In the genomic region with DNA sequence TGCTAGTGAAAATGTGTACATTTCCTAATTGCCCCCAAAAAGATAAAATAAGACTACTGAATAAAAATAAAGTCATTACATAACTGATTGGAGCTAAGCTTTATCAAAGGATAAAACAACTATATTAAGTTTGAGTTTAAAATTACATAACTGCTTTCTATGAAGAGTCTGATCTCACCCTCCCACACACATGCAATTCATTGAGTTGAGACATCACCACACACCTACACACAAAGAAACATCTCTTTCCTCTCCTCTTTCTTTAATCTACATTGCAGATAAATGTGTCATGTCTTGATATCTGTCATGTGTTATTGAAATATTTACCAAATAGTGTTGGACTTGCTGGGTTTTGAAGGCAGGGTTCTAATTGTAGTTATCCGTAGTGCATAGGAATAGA, we compare ENCODE assay signal across 20 mouse cellular contexts.
DNase-seq lines count a peak whose midpoint lies in the region; ATAC-seq lines count a peak whose summit lies in the region.
"Had no signal": no experiment of that assay in that cellular context is flagged by ENCODE, and none has a peak within 500 bp of the region (broad histone marks: within the 10 kb centered on the region; RNA-seq: fewer than 3 reads in every experiment).

No protein-coding gene starts in this region.

- peak; percentile 10 for DNase-seq in layer of hippocampus, adult 9-11 months
- DNase-seq in layer of hippocampus, postnatal 10 days (ENCODE audit: low spot score in 2 of 2) = no peak
- DNase-seq in left cerebral cortex, adult 9 months (ENCODE audit: low spot score in 2 of 2) = peak; percentile 21 to 38
- DNase-seq in left cerebral cortex, postnatal 4 days = no peak
- DNase-seq in brain, adult 2 months (ENCODE audit: low read depth, low spot score) = peak; percentile 66
- DNase-seq in left cerebral cortex, postnatal 14 days (ENCODE audit: low spot score in 2 of 2) = peak; percentile 5 to 36
- DNase-seq in gastrocnemius, postnatal 10 days = no peak
- DNase-seq: adrenal gland, adult 8-10 months; adrenal gland, postnatal 25 days; cerebellum, adult 18-20 months; cerebellum, adult 9-10 months; cerebellum, postnatal 14 days; gastrocnemius, adult 2 months; gastrocnemius, postnatal 25 days; heart, adult 2 months; heart, postnatal 14 days; heart, postnatal 4 days had no signal

- intact Hi-C loops in left cerebral cortex, postnatal 4 days (cut with DNase I) = no loop called here
- intact Hi-C loops in left cerebral cortex, postnatal 14 days (cut with DNase I) = no loop called here

- ATAC-seq in CD4-positive, CD25-positive, alpha-beta regulatory T cell, adult 4 months = no peak
- ATAC-seq: activated CD4-positive, CD25-positive, alpha-beta regulatory T cell, adult 4 months; hindbrain, postnatal 0 days had no signal

Comparison
In these comparisons a context has a peak if more than half of its experiments do, and no peak if none do; other contexts are left out.
1. DNase-seq: peak in layer of hippocampus, adult 9-11 months (single experiment), left cerebral cortex, adult 9 months (2 of 2), brain, adult 2 months (single experiment) and left cerebral cortex, postnatal 14 days (2 of 2); none in layer of hippocampus, postnatal 10 days (0 of 2), left cerebral cortex, postnatal 4 days (single experiment) and gastrocnemius, postnatal 10 days (single experiment).